Mouse (Mus musculus) heart, adult 11 months (tissue): ENCODE results near the gene Ahrr.

Source experiments
- DNase-seq: peaks from one replicate; pipeline ENCODE4 v3.0.0; 2022

Gene Ahrr

GRCm38 (mm10) chr13:74292167-74292566 is at the start of gene Ahrr:
Gene Ahrr, minus strand, starts transcription at chr13:74292331.
- DNase-seq = peak; percentile 93

DNA sequence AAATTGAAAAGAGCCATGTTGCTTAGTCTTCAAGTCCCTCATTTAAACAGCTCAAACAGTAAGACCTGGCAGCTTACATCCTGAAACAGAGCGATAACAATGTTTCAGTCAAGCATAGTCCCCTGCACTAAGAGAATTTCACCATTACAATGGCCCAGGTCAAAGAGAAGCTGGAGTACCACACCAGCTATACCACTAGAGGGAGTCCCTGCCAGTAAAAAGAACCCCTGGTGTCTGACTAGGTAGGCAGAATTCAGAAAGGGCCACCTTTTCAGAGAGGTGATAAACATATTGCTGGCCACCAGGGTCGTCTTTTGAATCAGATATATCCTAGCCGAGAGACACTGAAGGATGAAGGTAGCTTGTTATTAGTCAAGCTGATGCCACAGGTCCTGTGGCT is 48.9 kb upstream of the Ahrr start:
- no peak for DNase-seq

DNA sequence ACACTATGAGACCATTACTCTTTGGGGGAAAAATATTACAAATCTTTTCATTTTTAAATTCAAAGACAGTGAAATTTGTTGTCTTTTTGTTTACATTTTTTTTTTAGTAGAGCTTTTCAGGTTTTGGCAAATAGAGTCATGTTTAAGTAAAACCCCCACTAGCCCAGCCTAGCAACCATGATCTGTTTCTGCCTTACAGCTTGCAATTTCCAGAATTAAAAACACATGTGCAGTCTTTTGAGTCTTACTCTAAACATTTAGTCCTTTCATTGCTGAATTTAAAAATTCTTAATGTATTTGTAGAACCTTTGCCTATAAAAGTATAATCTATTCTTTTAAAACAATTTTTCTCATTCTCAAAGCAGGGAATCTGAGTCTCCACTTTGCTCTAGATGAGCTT is 37.2 kb upstream of the Ahrr start:
- no peak for DNase-seq

DNA sequence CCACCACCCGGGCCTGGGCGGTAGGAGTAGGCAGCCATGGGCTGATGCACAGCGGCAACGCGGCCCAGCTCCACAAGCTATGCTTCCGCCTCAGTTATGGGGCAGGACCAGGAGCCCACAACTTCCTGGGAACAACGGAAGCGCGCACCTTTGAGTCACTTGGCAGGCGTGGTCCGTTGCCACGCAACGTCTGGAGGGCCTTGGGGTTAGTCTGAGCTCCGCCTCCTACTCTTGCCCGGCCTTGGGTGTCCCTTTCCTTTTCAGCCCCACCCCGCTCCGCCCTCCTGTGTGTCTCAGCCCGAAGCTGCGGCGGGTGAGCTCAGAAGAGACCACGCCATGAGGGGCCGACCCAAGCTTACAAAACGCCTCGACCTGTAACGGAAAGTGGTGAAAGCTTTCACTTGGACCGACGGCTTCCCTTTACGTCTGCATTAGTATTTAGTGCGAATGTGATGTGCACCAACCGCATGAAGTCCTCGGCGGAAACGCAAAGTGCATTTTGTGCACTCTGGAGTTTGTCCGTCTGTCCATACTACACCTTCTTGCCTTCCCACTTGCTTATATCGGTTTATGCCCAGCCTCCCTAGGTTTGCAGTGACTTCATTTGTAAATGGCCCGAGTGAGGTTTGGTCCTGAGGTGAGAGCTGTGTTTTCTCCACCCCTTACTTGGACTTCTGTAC is 25.2 kb upstream of the Ahrr start, which contains the start of gene Pdcd6:
Gene Pdcd6 (minus strand): TSS at position 411 of the 680 bp plus-strand sequence.
- DNase-seq = peak; percentile 100

DNA sequence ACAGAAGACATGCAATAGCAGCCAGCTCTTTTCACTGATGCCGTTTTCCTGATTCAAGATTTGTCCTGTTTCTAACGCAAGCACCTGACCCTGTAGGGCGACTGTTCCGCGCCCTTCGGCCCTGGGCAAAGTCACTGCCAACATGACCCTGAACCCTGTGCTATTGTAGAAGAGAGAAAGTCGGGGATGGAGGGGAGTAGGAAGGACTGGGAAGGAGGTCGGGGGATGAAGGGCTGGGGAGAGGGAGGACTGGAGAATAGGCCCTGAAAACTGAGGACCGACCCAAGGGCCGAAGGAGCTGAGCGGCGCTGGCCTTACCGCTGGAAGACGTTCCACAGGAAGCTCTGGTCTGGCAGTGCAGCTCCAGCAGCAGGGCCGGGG is 24.6 kb upstream of the Ahrr start:
- DNase-seq = no peak

DNA sequence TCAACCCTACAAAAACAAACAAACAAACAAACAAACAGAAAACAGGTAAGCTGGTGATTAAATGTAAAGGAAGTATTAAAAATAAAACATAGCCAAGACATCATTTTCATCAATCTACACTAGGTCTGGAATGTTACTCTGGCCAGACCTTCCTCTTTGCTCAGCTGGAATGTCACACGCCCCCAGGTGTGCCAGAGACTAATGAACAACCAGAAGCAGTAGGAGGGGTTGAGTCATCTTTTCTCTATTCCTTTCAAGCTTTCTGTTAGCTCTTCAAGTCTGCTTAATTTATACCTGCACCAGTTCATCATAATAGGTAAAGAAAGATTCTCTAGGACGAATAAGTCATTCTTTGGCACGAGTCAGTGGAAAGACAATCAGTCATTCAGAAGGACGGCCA is 24.3 kb upstream of the Ahrr start:
- peak; percentile 37 for DNase-seq

DNA sequence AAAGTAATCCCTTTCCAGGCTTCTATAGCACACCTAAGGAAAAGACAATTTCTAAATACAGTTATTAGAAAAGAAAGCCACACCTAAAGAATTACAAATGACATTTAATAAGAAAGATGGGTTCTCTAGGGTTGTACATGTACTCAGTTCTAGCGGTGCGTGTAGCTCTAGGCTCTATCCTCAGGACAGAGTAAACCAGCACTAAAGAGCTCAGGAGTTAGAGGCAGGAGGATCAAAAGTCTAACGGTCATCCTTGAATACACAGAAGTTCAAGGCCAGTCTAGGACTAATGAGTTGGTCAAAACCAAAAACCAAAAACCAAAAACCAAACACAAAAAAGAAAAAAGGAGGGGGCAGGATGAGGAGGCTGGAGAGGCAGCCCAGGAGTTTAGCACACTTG is 22.5 kb upstream of the Ahrr start:
- peak; percentile 49 for DNase-seq

DNA sequence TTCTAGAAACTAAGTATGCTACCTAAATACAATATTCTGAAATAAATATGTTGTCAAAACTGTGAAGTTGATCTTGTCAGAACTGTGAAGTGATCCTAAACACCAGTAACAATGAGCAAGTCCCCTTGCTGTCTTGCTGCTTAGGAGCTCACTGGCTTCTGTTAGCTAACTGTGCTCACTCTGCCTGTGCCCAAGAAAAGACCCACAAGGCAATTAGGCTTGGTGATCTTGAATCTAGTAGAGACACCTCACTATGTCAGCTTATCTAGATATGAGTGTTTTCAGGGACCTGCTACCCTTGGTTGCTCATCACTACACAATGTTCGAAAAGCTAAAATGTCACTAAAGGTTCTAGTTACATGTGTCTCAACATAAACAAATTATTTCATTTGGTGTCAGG is 13.6 kb upstream of the Ahrr start:
- DNase-seq = peak; percentile 61

DNA sequence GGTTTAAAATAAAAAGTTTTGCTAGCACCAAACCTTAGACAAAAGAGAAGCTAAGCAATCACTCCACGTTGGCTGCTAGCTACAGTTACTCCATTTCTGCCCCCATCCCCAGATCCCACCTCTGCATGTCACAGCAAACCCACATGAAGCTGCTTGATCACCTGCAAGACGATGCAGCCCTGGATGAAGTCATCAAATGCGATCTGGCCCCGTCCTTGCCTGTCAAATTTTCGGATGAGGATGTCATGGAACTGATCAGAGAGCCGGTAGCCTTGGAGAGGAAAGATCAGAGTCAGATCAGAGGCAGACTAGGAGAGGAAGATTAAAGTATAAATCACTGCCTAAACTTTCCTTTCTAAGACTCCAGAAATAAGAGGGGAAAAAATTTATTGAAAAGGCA is 13.2 kb upstream of the Ahrr start:
- peak; percentile 55 for DNase-seq

DNA sequence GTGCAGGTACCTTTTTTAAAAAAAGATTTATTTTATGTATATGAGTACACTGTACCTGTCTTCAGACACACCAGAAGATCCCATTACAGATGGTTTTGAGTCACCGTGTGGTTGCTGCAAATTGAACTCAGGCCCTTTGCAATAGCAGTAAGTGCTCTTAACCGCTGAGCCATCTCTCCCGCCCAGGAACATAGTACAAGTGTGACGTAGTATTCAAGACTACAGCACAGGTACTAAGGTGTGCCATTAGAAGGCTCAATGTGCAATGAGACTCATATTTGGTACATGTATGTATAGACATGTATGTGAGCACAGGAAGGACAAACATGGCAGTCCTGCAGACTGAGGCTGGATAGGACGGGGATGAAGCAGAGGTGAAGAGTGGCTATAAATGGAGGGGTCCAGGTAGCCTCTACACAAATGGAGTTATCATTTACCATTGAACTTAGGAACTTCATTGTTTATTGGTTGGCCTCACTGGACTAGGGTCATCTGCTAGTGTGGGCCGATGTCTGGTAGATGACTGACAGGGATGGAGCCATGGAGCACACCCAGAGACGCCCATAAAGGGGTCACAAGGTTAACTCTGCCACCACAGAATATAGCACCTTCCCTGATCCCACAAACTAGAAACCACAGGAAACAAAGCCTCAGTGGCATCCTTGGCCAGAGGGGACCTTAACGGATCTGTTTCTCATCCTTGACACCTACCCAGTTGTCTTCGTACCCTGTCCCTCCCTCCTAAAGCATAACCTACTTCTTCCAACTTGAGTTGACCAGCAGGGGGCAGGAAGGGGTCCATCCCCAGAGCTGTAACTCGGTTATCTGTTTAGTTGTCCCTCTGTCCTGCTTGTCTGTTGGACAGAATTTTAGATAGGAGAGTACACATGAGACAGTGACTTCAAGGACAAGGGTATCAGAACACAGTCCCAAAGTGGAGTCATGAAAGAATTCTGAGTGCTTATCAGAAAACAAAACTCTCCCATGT is 10.2 kb upstream of the Ahrr start:
- peak; percentile 81 for DNase-seq

GRCm38 (mm10) chr13:74301607-74301984 is 9.5 kb upstream of the Ahrr start:
- DNase-seq = peak; percentile 90

DNA sequence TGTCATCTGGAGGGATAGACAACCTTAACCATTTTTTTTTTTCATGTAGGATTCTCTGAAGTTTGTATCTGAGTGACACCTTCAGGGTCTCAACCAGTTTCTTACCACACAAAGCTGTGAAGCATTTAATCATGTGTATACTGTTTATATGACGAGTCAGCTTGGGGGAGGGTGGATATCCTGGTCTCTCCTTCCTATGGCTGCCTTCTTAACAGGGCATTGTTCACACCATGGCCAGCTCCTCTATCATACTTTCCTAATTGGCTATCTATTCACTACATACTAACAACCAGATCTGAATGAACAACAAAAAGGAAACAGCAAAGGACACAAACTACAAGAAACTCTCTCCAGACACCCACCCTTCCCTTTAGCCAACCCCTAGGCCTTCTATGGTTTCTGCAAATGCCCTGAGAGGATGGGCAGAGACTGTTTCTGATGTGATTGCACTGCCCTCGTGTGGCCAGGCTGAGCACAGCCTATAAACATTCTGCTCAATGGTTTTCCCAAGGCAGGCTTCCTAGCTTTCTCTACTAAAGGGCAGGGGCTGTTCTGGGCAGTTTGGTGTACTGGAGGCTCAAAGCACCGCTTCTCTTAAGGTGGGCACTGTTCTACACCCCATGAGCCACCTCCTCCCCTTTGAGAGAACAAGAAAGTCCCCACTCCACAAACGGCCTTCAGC is 8.9 kb upstream of the Ahrr start:
- DNase-seq = peak; percentile 93

- DNase-seq = peak; percentile 43
Measured at GRCm38 (mm10) chr13:74296376-74296775, 4.2 kb upstream of the Ahrr start.

DNA sequence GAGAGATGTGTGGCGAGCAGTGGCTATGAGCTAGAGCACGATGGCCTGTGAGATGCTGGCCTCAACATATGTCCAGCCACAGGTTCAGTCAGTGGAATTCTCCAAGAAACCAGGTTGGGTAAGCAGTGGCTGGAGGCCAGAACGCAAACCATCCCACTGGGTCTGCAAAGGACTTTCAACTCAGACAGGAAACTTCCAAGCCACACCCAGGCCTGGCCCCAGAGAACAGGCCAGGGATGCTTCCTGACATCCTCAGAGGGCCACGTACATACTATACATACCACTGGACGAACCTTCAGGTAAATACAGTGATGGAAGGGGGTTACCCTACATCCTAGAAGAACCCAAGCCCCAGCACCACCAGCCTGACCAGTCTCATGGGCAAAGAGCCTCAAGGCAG is 2.5 kb downstream of the Ahrr start:
- peak; percentile 78 for DNase-seq

DNA sequence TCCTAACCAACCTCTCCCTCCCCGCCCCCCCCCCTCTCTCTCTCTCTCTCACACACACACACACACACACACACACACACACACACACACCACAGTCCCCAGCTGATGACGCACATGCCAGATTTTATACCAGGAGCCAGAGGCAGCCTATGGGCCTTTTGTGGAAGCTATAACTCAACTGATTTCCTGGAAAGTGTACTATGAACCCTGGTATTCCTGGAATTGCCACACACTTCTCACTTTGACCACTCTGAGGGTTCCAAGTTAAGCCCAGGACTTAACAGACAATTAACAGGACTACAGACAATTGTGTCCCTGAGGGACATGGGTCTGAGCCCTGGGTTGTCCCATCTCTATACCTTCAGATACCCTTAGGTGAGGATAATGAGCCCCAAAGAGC is 9.8 kb downstream of the Ahrr start:
- DNase-seq = no peak

DNA sequence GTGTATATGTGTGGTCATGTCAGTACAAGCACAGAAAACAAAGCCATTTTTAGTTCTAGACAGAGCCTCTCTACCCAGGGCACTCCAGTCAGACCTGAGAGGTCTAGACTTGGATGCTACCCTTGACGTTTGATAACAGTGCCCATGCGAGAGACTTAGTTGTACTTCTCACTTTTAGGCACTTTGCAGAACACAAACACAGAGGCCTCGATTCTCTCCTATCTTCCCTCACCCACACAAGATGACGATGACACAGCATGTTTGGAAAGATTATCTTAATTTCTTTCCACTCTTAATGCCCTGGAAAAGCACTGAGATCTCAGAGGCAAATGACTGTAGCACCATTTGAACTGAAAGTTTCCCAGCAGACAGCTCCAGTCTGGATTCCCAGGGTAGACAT is 16.4 kb downstream of the Ahrr start:
- no peak for DNase-seq

- no peak for DNase-seq
Measured at GRCm38 (mm10) chr13:74260231-74260992, 31.7 kb downstream of the Ahrr start.

- peak; percentile 98 for DNase-seq
Measured at GRCm38 (mm10) chr13:74259460-74260230, 32.5 kb downstream of the Ahrr start.

- DNase-seq = no peak
Measured at GRCm38 (mm10) chr13:74246494-74246893, 45.6 kb downstream of the Ahrr start.

GRCm38 (mm10) chr13:74245899-74246231 is 46.3 kb downstream of the Ahrr start:
- DNase-seq = no peak

DNA sequence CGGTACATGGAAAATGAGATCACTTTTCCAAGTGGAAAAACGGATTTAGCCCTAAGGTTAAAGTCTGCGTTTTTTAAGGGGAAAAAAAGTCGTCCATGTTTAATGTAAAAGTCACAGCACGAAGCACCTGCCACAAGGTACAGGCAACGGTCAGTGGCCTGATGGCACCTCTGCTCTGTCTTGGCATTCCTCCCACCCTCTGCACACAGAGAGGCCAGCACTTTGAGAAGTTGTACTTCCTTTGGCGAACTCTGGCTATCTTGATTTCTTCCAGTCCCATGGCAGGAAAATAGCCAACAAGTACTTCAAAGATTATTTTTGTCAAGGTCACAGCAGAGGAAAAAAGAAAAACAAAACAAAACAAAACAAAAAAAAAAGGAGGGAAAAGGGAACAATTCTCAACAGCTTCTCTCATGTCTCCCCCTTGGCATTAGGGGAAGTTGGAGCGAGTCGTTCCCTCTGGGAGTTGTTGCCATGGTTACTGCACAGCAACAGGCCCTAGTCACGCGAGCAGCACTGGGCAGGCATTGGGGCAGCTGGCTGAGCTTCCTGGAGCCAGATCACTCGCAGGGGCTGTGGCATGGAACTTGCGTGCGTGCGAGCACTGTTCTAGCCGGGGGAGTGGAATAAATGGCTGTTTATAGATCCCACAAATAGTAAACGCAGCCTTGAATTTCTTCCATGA is 46.8 kb downstream of the Ahrr start:
- DNase-seq = peak; percentile 98
